Mouse (Mus musculus) midbrain, embryonic 11.5 days (tissue): ENCODE results near the gene Gigyf1. TPM values are rescaled to one million over a fixed set of nuclear protein-coding genes. Genes with fewer than 3 reads are reported as not detected.

ENCODE experiments used
- ATAC-seq: fragments of 200-750 bp; cut with Nextera tagmentation; 2 replicates; pipeline ENCODE4 v1.8.0; 2017; ENCODE audit warnings: moderate TSS enrichment, moderate library complexity; ENCODE audit not compliant: low FRiP score
- DNase-seq: peaks from one replicate; pipeline ENCODE4 v3.0.0; 2015; ENCODE audit warnings: low spot score; ENCODE audit errors: missing footprints
- H3K27ac ChIP-seq: fragments of 300-500 bp; sonication (generic); 2 replicates; pipeline ENCODE4 v1.5.1; 2014; ENCODE audit warnings: low read depth, low read length
- H3K27me3 ChIP-seq: fragments of 300-500 bp; sonication (generic); 2 replicates; pipeline ENCODE4 v1.6.1; 2014; ENCODE audit warnings: mild to moderate bottlenecking, low read length, moderate library complexity, mixed read lengths; ENCODE audit not compliant: control insufficient read depth, insufficient read depth
- H3K36me3 ChIP-seq: fragments of 300-500 bp; sonication (generic); 2 replicates; pipeline ENCODE4 v1.6.1; 2014; ENCODE audit warnings: mild to moderate bottlenecking, low read length, moderate library complexity, mixed read lengths; ENCODE audit not compliant: control insufficient read depth, insufficient read depth
- H3K4me1 ChIP-seq: fragments of 300-500 bp; sonication (generic); 2 replicates; pipeline ENCODE4 v1.6.1; 2014; ENCODE audit warnings: low read length; ENCODE audit not compliant: control insufficient read depth, insufficient read depth
- H3K4me2 ChIP-seq: fragments of 300-500 bp; sonication (generic); 2 replicates; pipeline ENCODE4 v1.6.1; 2014; ENCODE audit warnings: mild to moderate bottlenecking, moderate library complexity
- H3K4me3 ChIP-seq: fragments of 300-500 bp; sonication (generic); 2 replicates; pipeline ENCODE4 v1.5.1; 2014; ENCODE audit warnings: low read depth, low read length
- H3K9ac ChIP-seq: fragments of 300-500 bp; sonication (generic); 2 replicates; pipeline ENCODE4 v1.6.1; 2014; ENCODE audit warnings: low read length
- H3K9me3 ChIP-seq: fragments of 300-500 bp; sonication (generic); 2 replicates; pipeline ENCODE4 v1.6.1; 2016; ENCODE audit warnings: low read length; ENCODE audit not compliant: control insufficient read depth
- WGBS: fragments of 180-500 bp; shearing (Covaris S2); extraction: QIAGEN DNeasy Blood & Tissue Kit; methylation state at CpG from one replicate; pipeline ENCODE4 v1.1.7; 2014; 5-methylcytosine and 5-hydroxymethylcytosine counted together
- polyA plus RNA-seq: library from polyadenylated mRNA; unstranded; fragments of >200 nt; fragmentation: Nextera tagmentation; extraction: Ambion mirVana; gene quantifications from 2 replicates; pipeline ENCODE4 v1.2.1, GENCODE M21; 2014

Gene Gigyf1
- polyA plus RNA-seq, result 10.5 and 10.6 TPM in 2 replicates

DNA sequence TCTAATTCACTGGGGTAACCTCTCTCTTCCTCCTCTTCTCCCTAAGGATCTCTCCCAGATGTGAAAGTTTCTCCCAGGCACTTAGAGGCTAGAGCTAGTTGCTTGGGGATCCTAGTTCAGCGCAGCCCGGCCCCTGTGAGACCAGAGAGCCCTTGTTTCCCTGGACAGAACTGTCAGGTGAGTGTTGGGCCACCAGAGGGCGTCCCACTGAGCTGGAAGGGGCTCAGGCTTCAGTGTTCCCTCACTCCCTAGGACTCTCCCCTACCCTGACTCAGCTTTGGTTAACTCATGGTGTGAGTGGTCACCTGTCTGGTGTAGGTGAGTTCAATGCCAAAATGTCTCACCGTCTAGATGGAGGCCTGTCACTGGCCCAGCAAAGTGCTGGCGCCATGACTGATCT, at the start of gene Gigyf1:
Gene Gigyf1 (plus strand): TSS at position 113 of the 400 bp plus-strand sequence.
- H3K27me3 ChIP-seq, result no peaks in the 10 kb centered on the region
- 0 out of 2 replicates have a peak, but pooled peaks have one; percentile 31 for ATAC-seq
- H3K4me2 ChIP-seq, result no peak within 1 kb of the TSS
- H3K27ac ChIP-seq, result no peak within 1 kb of the TSS
- 77% methylated on average over 5 of the region's 5 CpGs for WGBS
- peaks cover 4% of the 10 kb centered on the region for H3K4me1 ChIP-seq
- H3K9ac ChIP-seq, result no peak within 1 kb of the TSS
- peaks cover 35% of the 10 kb centered on the region for H3K36me3 ChIP-seq
- no peak within 1 kb of the TSS for H3K4me3 ChIP-seq
- DNase-seq, result no peak
- H3K9me3 ChIP-seq, result no peaks in the 10 kb centered on the region

DNA sequence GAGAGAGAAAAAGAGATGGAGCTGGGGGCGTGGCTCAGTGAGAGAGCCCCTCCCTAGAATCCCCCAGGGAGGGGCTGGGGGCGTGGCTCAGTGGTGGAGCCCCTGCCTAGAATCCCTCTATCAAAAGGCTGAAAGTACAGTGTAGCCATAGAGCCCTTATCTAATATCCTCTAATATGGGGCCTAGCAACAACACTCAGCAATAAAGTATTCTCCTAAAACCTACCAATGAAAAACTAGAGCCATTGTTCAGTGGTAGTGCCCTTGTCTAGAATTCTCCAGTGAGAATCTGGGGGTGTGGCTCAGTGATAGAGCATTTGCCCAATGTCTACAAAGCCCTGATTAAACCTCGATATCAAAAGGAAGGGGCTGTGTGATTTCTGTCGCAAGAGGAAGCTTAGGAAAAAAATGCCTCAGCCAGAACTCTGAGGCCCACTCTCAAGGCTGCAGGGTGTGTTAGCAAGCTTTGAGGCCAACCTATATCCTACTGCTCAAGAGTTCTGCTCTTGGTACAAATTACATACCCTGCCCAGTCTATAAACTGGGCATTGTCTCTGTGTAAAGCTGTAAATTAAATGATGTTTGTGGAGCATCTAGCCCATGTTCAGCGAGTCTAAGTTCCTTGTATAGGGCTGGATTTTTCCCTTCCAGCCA, 46.0 kb upstream of the Gigyf1 start:
- no peak for ATAC-seq
- Histone ChIP-seq H3K4me1 (no peaks in the 10 kb centered on the region), H3K36me3 (no peaks in the 10 kb centered on the region), H3K4me3 (no peak overlapping the region), H3K9me3 (no peaks in the 10 kb centered on the region), H3K27me3 (no peaks in the 10 kb centered on the region), H3K4me2 (no peak overlapping the region), H3K9ac (no peak overlapping the region), H3K27ac (no peak overlapping the region)
- DNase-seq, result no peak
- 63% methylated on average over 5 of the region's 5 CpGs for WGBS

DNA sequence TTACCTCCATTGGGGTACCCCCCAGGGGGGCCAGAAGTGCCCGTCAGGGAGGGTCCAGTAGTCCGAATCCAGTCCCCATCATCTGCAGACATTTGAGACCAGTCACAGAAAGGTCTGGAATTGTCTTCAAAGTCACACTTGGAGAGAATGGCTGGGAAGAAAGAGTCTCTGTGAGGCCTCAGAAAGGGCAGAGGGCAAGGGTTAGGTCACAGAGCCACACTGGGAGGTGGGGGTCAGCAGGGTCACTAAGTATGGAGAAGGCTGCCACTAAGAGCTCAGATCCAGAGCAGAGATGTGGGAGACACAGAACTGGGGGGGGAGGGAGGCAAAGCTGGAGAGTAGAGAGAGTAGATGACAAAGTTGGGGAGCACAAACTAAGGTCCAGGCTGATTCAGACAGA, 44.0 kb upstream of the Gigyf1 start:
- Histone ChIP-seq H3K27ac (no peak overlapping the region), H3K9me3 (no peaks in the 10 kb centered on the region), H3K36me3 (no peaks in the 10 kb centered on the region), H3K4me2 (no peak overlapping the region), H3K27me3 (no peaks in the 10 kb centered on the region), H3K9ac (no peak overlapping the region), H3K4me3 (no peak overlapping the region), H3K4me1 (no peaks in the 10 kb centered on the region)
- ATAC-seq (no peak), DNase-seq (no peak)
- 15% methylated on average over 2 of the region's 2 CpGs for WGBS

DNA sequence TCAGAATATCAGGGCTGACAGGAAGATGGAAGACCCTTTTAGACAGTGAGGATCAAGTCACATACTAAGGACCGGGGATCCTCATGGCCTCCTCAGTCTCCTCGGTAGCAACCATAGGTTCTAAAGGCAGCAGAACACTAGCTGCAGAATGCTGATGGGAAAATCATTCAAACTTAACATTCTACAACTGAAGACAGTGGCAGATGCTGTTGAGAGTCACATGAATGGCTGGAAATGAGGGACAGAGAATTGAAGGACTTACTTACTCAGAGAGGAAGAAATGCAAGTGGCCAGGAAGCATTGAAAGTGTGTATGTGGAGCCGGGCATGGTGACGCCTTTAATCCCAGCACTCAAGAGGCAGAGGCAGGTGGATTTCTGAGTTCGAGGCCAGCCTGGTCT, 41.4 kb upstream of the Gigyf1 start, which contains the start of gene Zan:
Gene Zan (minus strand): TSS at position 101 of the 400 bp plus-strand sequence.
- H3K4me1 ChIP-seq, result peaks cover 3% of the 10 kb centered on the region
- no peak within 1 kb of the TSS for H3K27ac ChIP-seq
- DNase-seq (no peak), ATAC-seq (no peak)
- no peaks in the 10 kb centered on the region for H3K36me3 ChIP-seq
- 88% methylated on average over 5 of the region's 5 CpGs for WGBS
- H3K4me3 ChIP-seq, result no peak within 1 kb of the TSS
- H3K27me3 ChIP-seq, result no peaks in the 10 kb centered on the region
- no peak within 1 kb of the TSS for H3K4me2 ChIP-seq
- no peak within 1 kb of the TSS for H3K9ac ChIP-seq
- H3K9me3 ChIP-seq, result no peaks in the 10 kb centered on the region

DNA sequence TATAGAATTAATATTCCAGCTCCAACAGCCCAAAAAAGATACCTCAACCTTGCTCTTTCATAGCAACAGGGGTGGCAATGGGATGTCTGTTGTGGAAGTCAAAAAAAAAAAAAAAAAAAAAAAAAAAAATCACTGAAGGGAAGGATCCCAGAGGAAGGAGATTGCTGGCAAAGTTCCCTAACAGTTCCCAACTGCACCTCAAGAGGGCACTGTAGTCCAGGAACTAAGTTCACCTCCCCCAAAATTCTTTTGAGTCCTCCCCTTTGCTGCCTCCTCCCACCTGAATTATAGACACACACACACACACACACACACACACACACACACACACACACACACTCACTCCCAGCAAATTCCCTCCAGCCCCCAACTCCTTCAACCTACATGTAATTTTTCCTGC, 37.2 kb upstream of the Gigyf1 start:
- Histone ChIP-seq H3K4me1 (peaks cover 18% of the 10 kb centered on the region), H3K27ac (no peak overlapping the region), H3K9ac (no peak overlapping the region), H3K36me3 (no peaks in the 10 kb centered on the region), H3K27me3 (no peaks in the 10 kb centered on the region), H3K4me3 (no peak overlapping the region), H3K9me3 (no peaks in the 10 kb centered on the region), H3K4me2 (no peak overlapping the region)
- DNase-seq (peak; percentile 99), ATAC-seq (no peak)

DNA sequence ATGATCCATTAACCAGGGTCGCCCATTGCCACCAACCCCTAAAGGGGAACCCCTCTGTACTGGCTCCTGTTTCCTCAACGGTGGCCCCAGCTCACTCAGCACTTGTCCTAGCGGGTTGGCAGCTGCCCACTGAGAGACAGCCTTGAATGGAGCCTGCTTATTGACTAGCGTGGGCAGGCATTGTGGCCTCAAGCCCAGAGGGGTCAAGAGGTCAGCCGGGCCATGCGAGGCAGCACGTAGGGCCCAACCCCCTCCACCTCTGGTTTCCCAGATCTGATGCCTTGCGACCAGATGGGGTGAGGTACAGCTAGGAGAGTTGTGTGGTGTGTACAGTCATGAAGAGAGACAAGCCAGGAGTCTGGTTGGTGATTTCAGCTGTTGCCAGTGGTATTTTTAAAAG, 36.5 kb upstream of the Gigyf1 start:
- no peak overlapping the region for H3K4me3 ChIP-seq
- no peaks in the 10 kb centered on the region for H3K27me3 ChIP-seq
- no peak overlapping the region for H3K4me2 ChIP-seq
- H3K27ac ChIP-seq, result no peak overlapping the region
- ATAC-seq (no peak), DNase-seq (no peak)
- H3K9ac ChIP-seq, result no peak overlapping the region
- H3K9me3 ChIP-seq, result no peaks in the 10 kb centered on the region
- 11% methylated on average over 8 of the region's 8 CpGs for WGBS
- no peaks in the 10 kb centered on the region for H3K36me3 ChIP-seq
- peaks cover 19% of the 10 kb centered on the region for H3K4me1 ChIP-seq

DNA sequence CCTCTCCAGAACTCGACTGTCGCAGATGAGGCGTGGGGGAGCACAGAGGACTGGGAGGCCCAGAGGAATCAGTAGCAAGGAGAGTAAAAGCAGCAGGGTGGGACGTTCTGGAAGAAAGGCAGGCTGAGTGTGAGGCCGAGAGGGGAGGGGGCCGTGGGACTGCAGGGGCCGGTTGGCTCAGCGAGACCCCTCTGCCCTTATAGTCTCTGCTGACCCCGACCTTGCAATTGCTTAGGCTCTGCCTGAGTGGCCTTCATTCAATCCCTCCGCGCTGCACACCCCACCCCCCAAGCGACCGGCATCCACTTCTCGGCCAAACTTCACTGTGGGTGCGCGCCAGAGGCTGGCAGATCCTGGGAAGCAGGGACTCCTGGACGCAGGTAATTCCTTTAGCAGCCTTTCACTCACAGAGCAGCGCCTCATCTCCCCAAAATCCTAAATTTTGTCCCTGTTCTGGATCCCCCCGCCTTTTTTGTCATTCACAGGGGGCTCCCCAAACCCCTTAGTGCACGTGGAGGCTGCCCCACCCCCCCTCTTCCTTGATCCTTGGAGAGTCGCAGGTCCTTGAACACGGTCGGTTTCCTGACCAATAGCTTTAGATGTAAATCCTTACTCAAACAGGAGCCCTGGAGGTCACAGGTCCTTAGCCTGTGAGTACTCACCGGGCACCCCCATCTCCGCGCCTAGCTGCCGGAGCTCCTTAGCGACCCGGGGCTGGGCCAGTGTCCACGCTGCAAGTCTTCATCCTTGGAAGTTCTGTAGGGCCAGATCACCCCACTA, 33.1 kb upstream of the Gigyf1 start:
- no peak overlapping the region for H3K27ac ChIP-seq
- H3K27me3 ChIP-seq, result no peaks in the 10 kb centered on the region
- H3K4me2 ChIP-seq, result peak overlapping the region; percentile 84
- H3K9me3 ChIP-seq, result no peaks in the 10 kb centered on the region
- H3K36me3 ChIP-seq, result no peaks in the 10 kb centered on the region
- DNase-seq, result peak; percentile 94
- H3K4me3 ChIP-seq, result peak overlapping the region; percentile 42
- peaks cover 19% of the 10 kb centered on the region for H3K4me1 ChIP-seq
- peak overlapping the region; percentile 66 for H3K9ac ChIP-seq
- 3% methylated on average over 30 of the region's 30 CpGs for WGBS
- peak; percentile 51; the same call in 1 of the 2 replicates for ATAC-seq

DNA sequence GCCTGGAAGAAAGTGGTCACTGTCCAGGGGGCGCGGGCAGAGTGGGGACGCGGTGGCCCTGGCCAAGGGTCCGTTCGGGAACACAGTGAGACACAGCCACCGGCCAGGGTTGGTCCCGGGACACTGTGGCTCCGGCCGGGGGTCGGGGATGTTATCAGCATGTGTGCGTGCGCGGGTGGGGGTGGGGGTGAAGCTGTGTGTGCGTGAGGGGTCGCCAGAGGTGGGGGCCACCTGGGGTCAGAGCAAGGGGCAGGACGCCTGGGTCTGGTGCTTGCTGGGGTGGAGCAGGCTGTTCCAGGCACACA, 32.5 kb upstream of the Gigyf1 start:
- peak; percentile 51 for ATAC-seq
- WGBS, result 2% methylated on average over 17 of the region's 17 CpGs

DNA sequence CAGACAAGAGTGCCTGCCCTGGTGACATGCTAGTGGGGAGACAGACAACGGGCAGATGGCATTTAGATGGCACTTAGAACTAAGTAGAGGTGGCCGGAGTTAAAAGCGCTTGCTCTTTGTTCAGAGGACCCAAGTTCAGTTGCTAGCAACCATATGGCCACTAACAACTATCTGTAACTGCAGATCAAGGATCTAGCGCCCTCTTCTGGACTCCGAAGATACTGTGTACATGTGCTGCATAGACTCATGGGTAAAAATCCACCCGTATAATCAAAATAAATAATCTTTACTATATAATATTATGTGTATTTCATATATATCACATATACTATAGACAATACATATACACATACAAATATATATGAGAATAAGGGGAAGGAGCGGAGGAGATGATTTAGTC, 30.7 kb upstream of the Gigyf1 start:
- Histone ChIP-seq H3K9ac (no peak overlapping the region), H3K4me2 (no peak overlapping the region), H3K27me3 (no peaks in the 10 kb centered on the region), H3K36me3 (no peaks in the 10 kb centered on the region), H3K4me3 (no peak overlapping the region), H3K27ac (no peak overlapping the region), H3K4me1 (peaks cover 14% of the 10 kb centered on the region), H3K9me3 (no peaks in the 10 kb centered on the region)
- ATAC-seq (no peak), DNase-seq (no peak)
- WGBS, result 89% methylated on average over 7 of the region's 7 CpGs

More for the DNA sequence above, 32.5 kb upstream of the Gigyf1 start:
- peaks cover 19% of the 10 kb centered on the region for H3K4me1 ChIP-seq
- peak overlapping the region; percentile 66 for H3K9ac ChIP-seq
- no peaks in the 10 kb centered on the region for H3K9me3 ChIP-seq
- H3K27ac ChIP-seq, result no peak overlapping the region
- peak overlapping the region; percentile 84 for H3K4me2 ChIP-seq
- no peaks in the 10 kb centered on the region for H3K36me3 ChIP-seq
- H3K4me3 ChIP-seq, result peak overlapping the region; percentile 42
- H3K27me3 ChIP-seq, result no peaks in the 10 kb centered on the region
- DNase-seq, result no peak
